Mouse (Mus musculus): ENCODE data around the gene Daam1.

Daam1 gene

GRCm38 (mm10) chr12:71969941-71970629 is 139.2 kb downstream of the Daam1 start:
- no peak for DNase-seq (ENCODE audit: low spot score in 2 of 2)

GRCm38 (mm10) chr12:71970791-71971654 is 140.1 kb downstream of the Daam1 start:
- DNase-seq (ENCODE audit: low spot score in 2 of 2): no peak

- no peak for DNase-seq (ENCODE audit: low spot score in 2 of 2)
These were observed 141.2 kb downstream of the Daam1 start for GRCm38 (mm10) chr12:71972126-71972525.

GRCm38 (mm10) chr12:71972619-71973266 is 141.9 kb downstream of the Daam1 start:
- DNase-seq (ENCODE audit: low spot score in 2 of 2): no peak

- DNase-seq (ENCODE audit: low spot score in 2 of 2): no peak
These were observed 142.7 kb downstream of the Daam1 start for GRCm38 (mm10) chr12:71973577-71973976.

- DNase-seq (ENCODE audit: low spot score in 2 of 2): no peak
These were observed 144.7 kb downstream of the Daam1 start for GRCm38 (mm10) chr12:71975626-71976025.

GRCm38 (mm10) chr12:71976361-71976960 is 145.6 kb downstream of the Daam1 start:
- DNase-seq (ENCODE audit: low spot score in 2 of 2): no peak

GRCm38 (mm10) chr12:71977364-71977763 is 146.5 kb downstream of the Daam1 start:
- no peak for DNase-seq (ENCODE audit: low spot score in 2 of 2)

GRCm38 (mm10) chr12:71978513-71979352 is 147.9 kb downstream of the Daam1 start:
- peak in 1 of 2 experiments; percentile 22 for DNase-seq (ENCODE audit: low spot score in 2 of 2)

GRCm38 (mm10) chr12:71980166-71980565 is 149.3 kb downstream of the Daam1 start:
- DNase-seq (ENCODE audit: low spot score in 2 of 2): no peak

GRCm38 (mm10) chr12:71980746-71981145 is 149.9 kb downstream of the Daam1 start:
- DNase-seq (ENCODE audit: low spot score in 2 of 2): no peak

GRCm38 (mm10) chr12:71981250-71981649 is 150.4 kb downstream of the Daam1 start:
- no peak for DNase-seq (ENCODE audit: low spot score in 2 of 2)

- DNase-seq (ENCODE audit: low spot score in 2 of 2): no peak
These were observed 150.9 kb downstream of the Daam1 start for GRCm38 (mm10) chr12:71981791-71982190.

GRCm38 (mm10) chr12:71983102-71983715 is 152.3 kb downstream of the Daam1 start:
- no peak for DNase-seq (ENCODE audit: low spot score in 2 of 2)

GRCm38 (mm10) chr12:71987161-71987560 is 156.3 kb downstream of the Daam1 start:
- no peak for DNase-seq (ENCODE audit: low spot score in 2 of 2)

GRCm38 (mm10) chr12:71987885-71988284 is 157.0 kb downstream of the Daam1 start:
- DNase-seq (ENCODE audit: low spot score in 2 of 2): no peak

GRCm38 (mm10) chr12:71989596-71989995 is 158.7 kb downstream of the Daam1 start:
- DNase-seq (ENCODE audit: low spot score in 2 of 2): no peak

- DNase-seq (ENCODE audit: low spot score in 2 of 2): no peak
These were observed 161.8 kb downstream of the Daam1 start for GRCm38 (mm10) chr12:71992599-71993210.

GRCm38 (mm10) chr12:71995831-71996230 is 165.0 kb downstream of the Daam1 start:
- DNase-seq (ENCODE audit: low spot score in 2 of 2): no peak

- no peak for DNase-seq (ENCODE audit: low spot score in 2 of 2)
These were observed 166.0 kb downstream of the Daam1 start for GRCm38 (mm10) chr12:71996920-71997319.

All from spleen, postnatal 10 days (tissue).